Mouse (Mus musculus) myocyte (in vitro differentiated cells): ENCODE data around the gene Spag9.

ENCODE experiments used
- CEBPB ChIP-seq: IDR thresholded peaks from 2 replicates; pipeline ENCODE4 v1.6.1; 2011; ENCODE audit warnings: mild to moderate bottlenecking, moderate library complexity; ENCODE audit not compliant: poor library complexity, insufficient read depth, severe bottlenecking
- MAX ChIP-seq: IDR thresholded peaks from one replicate; pipeline ENCODE4 v1.6.1; 2011; ENCODE audit warnings: low read depth, mild to moderate bottlenecking, control low read depth
- POLR2A ChIP-seq: IDR thresholded peaks from one replicate; pipeline ENCODE4 v1.6.1; 2011; ENCODE audit warnings: low read depth, mild to moderate bottlenecking, control low read depth, moderate library complexity; ENCODE audit not compliant: insufficient read length
- POLR2AphosphoS2 ChIP-seq: IDR thresholded peaks from one replicate; pipeline ENCODE4 v1.6.1; 2011; ENCODE audit warnings: low read depth, control low read depth; ENCODE audit not compliant: insufficient read length
- SRF ChIP-seq: IDR thresholded peaks from one replicate; pipeline ENCODE4 v1.6.1; 2011; ENCODE audit warnings: low read depth; ENCODE audit not compliant: control insufficient read depth, insufficient read length
- TCF3 ChIP-seq: IDR thresholded peaks from one replicate; pipeline ENCODE4 v1.6.1; 2011; ENCODE audit warnings: low read depth, control low read depth; ENCODE audit not compliant: insufficient read length
- USF1 ChIP-seq: IDR thresholded peaks from one replicate; pipeline ENCODE4 v1.6.1; 2011; ENCODE audit warnings: low read depth, mild to moderate bottlenecking, control low read depth, moderate library complexity

- no peak for TF ChIP-seq POLR2A
- no peak for TF ChIP-seq POLR2AphosphoS2
- no peak for TF ChIP-seq USF1
- no peak for TF ChIP-seq SRF
- no peak for TF ChIP-seq TCF3
- TF ChIP-seq MAX, result no peak
- no peak for TF ChIP-seq CEBPB
Measured at GRCm38 (mm10) chr11:93950045-93950444, 45.8 kb upstream of the Spag9 start.
